In the genomic region with DNA sequence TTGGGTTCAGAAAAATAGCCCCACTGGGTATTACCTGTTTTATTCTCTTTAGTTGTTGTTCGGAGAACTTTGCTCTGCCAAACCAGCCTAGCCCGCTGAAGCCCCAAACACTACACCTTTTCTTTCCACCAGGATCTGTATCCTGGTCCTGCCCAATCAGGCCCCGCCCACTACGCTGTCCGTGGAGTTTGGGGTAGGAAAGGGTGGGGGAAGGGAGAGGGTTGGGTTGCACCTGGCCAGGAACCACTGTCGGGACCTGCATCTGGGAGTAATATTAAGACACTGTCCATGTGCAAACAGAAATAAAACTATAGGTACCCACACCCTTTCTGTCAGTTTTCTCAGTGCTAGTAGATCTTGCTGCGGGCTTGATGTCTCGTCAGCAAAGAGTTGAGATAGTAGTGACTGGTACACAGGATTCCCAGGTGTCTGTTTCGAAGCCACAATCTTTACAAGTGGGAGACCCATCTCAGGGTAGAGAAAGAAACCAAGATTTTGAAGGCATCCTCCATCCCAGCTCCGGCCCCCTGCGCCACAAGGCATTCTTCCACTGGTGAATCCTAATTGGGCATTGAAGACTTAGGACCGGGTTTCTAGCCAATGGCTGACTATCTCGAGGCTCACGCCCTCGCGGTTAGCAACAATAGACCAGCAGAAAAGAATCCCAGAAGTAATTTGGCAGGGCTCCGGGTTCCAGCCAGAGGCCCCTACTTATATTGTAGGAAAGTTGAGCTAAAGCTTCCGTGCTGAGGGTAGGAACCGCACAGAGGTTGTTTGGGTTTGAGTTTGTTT, we compare ENCODE assay signal across 10 mouse cellular contexts. TPM values are rescaled to one million over a fixed set of nuclear protein-coding genes. Genes with fewer than 3 reads are reported as not detected.
DNase-seq lines count a peak whose midpoint lies in the region; ATAC-seq and TF ChIP-seq lines count a peak whose summit lies in the region.
"Had no signal": no experiment of that assay in that cellular context is flagged by ENCODE, and none has a peak within 500 bp of the region (broad histone marks: within the 10 kb centered on the region; RNA-seq: fewer than 3 reads in every experiment).

A gene (minus strand): TSS at position 529 of the 792 bp plus-strand sequence.

- H3K4me2 ChIP-seq in kidney, embryonic 16.5 days (replicated peaks; ENCODE audit: low read depth, low read length) = peak within 1 kb of the TSS; percentile 86
- H3K4me2 ChIP-seq in lung, postnatal 0 days (replicated peaks; ENCODE audit: low read depth, low read length) = peak within 1 kb of the TSS; percentile 65
- peak within 1 kb of the TSS; percentile 64 for H3K4me2 ChIP-seq in stomach, embryonic 16.5 days (ENCODE audit: low read depth, low read length)

- peaks cover 3% of the 10 kb centered on the region; the same call in 1 of the 2 replicates for H3K4me1 ChIP-seq in heart, adult 2 months (ENCODE audit: control insufficient read depth, insufficient read depth, low read length)
- H3K4me1 ChIP-seq in kidney, embryonic 16.5 days (ENCODE audit: insufficient read depth, low read length) = peaks cover 15% of the 10 kb centered on the region
- peaks cover 11% of the 10 kb centered on the region; the same call in 1 of the 2 replicates for H3K4me1 ChIP-seq in lung, postnatal 0 days (ENCODE audit: insufficient read depth, low read depth, low read length)
- peaks cover 14% of the 10 kb centered on the region; the same call in 1 of the 2 replicates for H3K4me1 ChIP-seq in stomach, embryonic 16.5 days (ENCODE audit: control insufficient read depth, insufficient read depth, low read length)

- peak within 1 kb of the TSS; percentile 52; the same call in 1 of the 2 replicates for H3K27ac ChIP-seq in heart, adult 2 months
- peak within 1 kb of the TSS; percentile 70 for H3K27ac ChIP-seq in kidney, embryonic 16.5 days (ENCODE audit: low read length)
- peak within 1 kb of the TSS; percentile 38; the same call in 1 of the 2 replicates for H3K27ac ChIP-seq in lung, postnatal 0 days (ENCODE audit: low read length)
- peak within 1 kb of the TSS; percentile 85 for H3K27ac ChIP-seq in stomach, embryonic 16.5 days (ENCODE audit: low read length)
- H3K27ac ChIP-seq: macrophage had no signal

- H3K36me3 ChIP-seq in heart, adult 2 months (ENCODE audit: control insufficient read depth, insufficient read depth, low read length) = no peaks in the 10 kb centered on the region
- H3K36me3 ChIP-seq in kidney, embryonic 16.5 days (ENCODE audit: insufficient read depth, low read length) = no peaks in the 10 kb centered on the region
- H3K36me3 ChIP-seq in lung, postnatal 0 days (ENCODE audit: insufficient read depth, low read length) = no peaks in the 10 kb centered on the region
- no peaks in the 10 kb centered on the region for H3K36me3 ChIP-seq in stomach, embryonic 16.5 days (ENCODE audit: control insufficient read depth, insufficient read depth, low read length)

- 15% methylated on average over 19 of the region's 19 CpGs for WGBS in heart, adult 2 months
- 3% methylated on average over 19 of the region's 19 CpGs for WGBS in kidney, embryonic 16.5 days
- 10% methylated on average over 19 of the region's 19 CpGs for WGBS in lung, postnatal 0 days
- 7% methylated on average over 19 of the region's 19 CpGs for WGBS in stomach, embryonic 16.5 days

- peak; percentile 54 for ATAC-seq in kidney, embryonic 16.5 days (ENCODE audit: low FRiP score, low TSS enrichment)
- peak; percentile 64 for ATAC-seq in lung, postnatal 0 days
- peak; percentile 77 for ATAC-seq in stomach, embryonic 16.5 days (ENCODE audit: insufficient read depth, low FRiP score)
- ATAC-seq: Patski had no signal

- TF ChIP-seq CTCF in heart, adult 2 months (IDR thresholded peaks at IDR 0.05) = no peak
- no peak for TF ChIP-seq CTCF in lung, postnatal 0 days (IDR thresholded peaks at IDR 0.05)

- H3K9ac ChIP-seq in heart, adult 2 months (ENCODE audit: low read depth, low read length) = no peak within 1 kb of the TSS
- peak within 1 kb of the TSS; percentile 65 for H3K9ac ChIP-seq in kidney, embryonic 16.5 days (replicated peaks; ENCODE audit: low read length)
- H3K9ac ChIP-seq in lung, postnatal 0 days (replicated peaks; ENCODE audit: low read depth) = peak within 1 kb of the TSS; percentile 32; the same call in 1 of the 2 replicates
- H3K9ac ChIP-seq in stomach, embryonic 16.5 days (ENCODE audit: low read length) = peak within 1 kb of the TSS; percentile 72

- peak; percentile 31 for DNase-seq in left cerebral cortex, postnatal 4 days
- DNase-seq in left cerebral cortex, adult 8-10 months (ENCODE audit: low spot score in 2 of 2) = no peak
- peak; percentile 52 to 60 for DNase-seq in heart, adult 2 months
- peak; percentile 81 for DNase-seq in lung, postnatal 0 days (ENCODE audit: low spot score)
- DNase-seq in T-cell, adult 2 months (ENCODE audit: low spot score) = no peak
- no peak for DNase-seq in spleen, postnatal 36 days (ENCODE audit: low spot score in 2 of 2)

- TF ChIP-seq POLR2A in heart, adult 2 months (IDR thresholded peaks at IDR 0.05; ENCODE audit: insufficient read depth, low read depth, low read length) = no peak

- H3K4me3 ChIP-seq in heart, adult 2 months = peak within 1 kb of the TSS; percentile 40
- H3K4me3 ChIP-seq in kidney, embryonic 16.5 days (ENCODE audit: low read length) = peak within 1 kb of the TSS; percentile 51
- H3K4me3 ChIP-seq in lung, postnatal 0 days (ENCODE audit: low read depth, low read length) = peak within 1 kb of the TSS; percentile 34
- peak within 1 kb of the TSS; percentile 44 for H3K4me3 ChIP-seq in stomach, embryonic 16.5 days (replicated peaks; ENCODE audit: low read length)

- no peak for TF ChIP-seq EP300 in heart, adult 2 months (IDR thresholded peaks at IDR 0.05; ENCODE audit: insufficient read depth, low read depth, low read length)
- 0 out of 2 replicates have a peak, but pooled peaks have one; percentile 30 for TF ChIP-seq EP300 in lung, postnatal 0 days (IDR thresholded peaks at IDR 0.05)

- intact Hi-C loops in left cerebral cortex, postnatal 4 days (cut with DNase I) = no loop called here
- intact Hi-C loops in heart, adult 2 months (cut with DNase I) = no loop called here

- H3K27me3 ChIP-seq in heart, adult 2 months (ENCODE audit: control insufficient read depth, insufficient read depth, low read length) = no peaks in the 10 kb centered on the region
- no peaks in the 10 kb centered on the region for H3K27me3 ChIP-seq in kidney, embryonic 16.5 days (ENCODE audit: insufficient read depth, low read length)
- H3K27me3 ChIP-seq in lung, postnatal 0 days (replicated peaks; ENCODE audit: insufficient read depth, low read length) = no peaks in the 10 kb centered on the region
- H3K27me3 ChIP-seq in stomach, embryonic 16.5 days (ENCODE audit: control insufficient read depth, insufficient read depth, low read length) = no peaks in the 10 kb centered on the region
- H3K27me3 ChIP-seq: Patski had no signal

- no peaks in the 10 kb centered on the region for H3K79me2 ChIP-seq in heart, adult 2 months (replicated peaks; ENCODE audit: control insufficient read depth, insufficient read depth, low read length)

- H3K9me3 ChIP-seq in kidney, embryonic 16.5 days (ENCODE audit: low read length) = no peaks in the 10 kb centered on the region
- H3K9me3 ChIP-seq in lung, postnatal 0 days (ENCODE audit: low read length) = no peaks in the 10 kb centered on the region
- H3K9me3 ChIP-seq in stomach, embryonic 16.5 days (replicated peaks; ENCODE audit: control insufficient read depth, low read length) = no peaks in the 10 kb centered on the region

RNA-seq across cellular contexts. Expression of the gene that starts here (rescaled TPM):
- under 1 TPM; 0.24 to 0.28 TPM for total RNA-seq in left cerebral cortex, postnatal 4 days (2021)
- under 1 TPM; 0.25 to 0.72 (median 0.52) TPM for total RNA-seq in left cerebral cortex, adult 8-10 months (2022)
- total RNA-seq in heart, adult 2 months (2021) = under 1 TPM; 0.14 to 0.16 TPM
- 0.53 and 0.55 TPM in 2 replicates for polyA plus RNA-seq in heart, adult 2 months (2012; rRNA removed)
- 6.5 and 6.8 TPM in 2 replicates for polyA plus RNA-seq in kidney, embryonic 16.5 days (2015; fragmentation: Nextera tagmentation; extraction: Ambion mirVana)
- polyA plus RNA-seq in lung, postnatal 0 days (2015; fragmentation: Nextera tagmentation; extraction: Ambion mirVana) = 2.4 and 2.8 TPM in 2 replicates
- polyA plus RNA-seq in stomach, embryonic 16.5 days (2015; fragmentation: Nextera tagmentation; extraction: Ambion mirVana) = 28.9 and 34.4 TPM in 2 replicates

Comparison
In these comparisons a context has a peak if more than half of its experiments do, and no peak if none do; other contexts are left out.
1. Peak in DNase-seq in left cerebral cortex, postnatal 4 days; RNA of the gene not detected or under 1 TPM.
2. Peak in DNase-seq, H3K4me3 ChIP-seq and H3K27ac ChIP-seq in heart, adult 2 months; RNA of the gene not detected or under 1 TPM.